Mouse (Mus musculus) heart, embryonic 11.5 days (tissue): ENCODE results near the gene Alg14. TPM values are rescaled to one million over a fixed set of nuclear protein-coding genes. Genes with fewer than 3 reads are reported as not detected.

ENCODE experiments used
- ATAC-seq: fragments of 200-750 bp; cut with Nextera tagmentation; replicated peaks from 2 replicates; pipeline ENCODE4 v1.8.0; 2017; ENCODE audit warnings: moderate library complexity; ENCODE audit not compliant: insufficient number of reproducible peaks, low FRiP score, low TSS enrichment
- H3K27ac ChIP-seq: fragments of 300-500 bp; sonication (generic); 2 replicates; pipeline ENCODE4 v1.5.1; 2014; ENCODE audit warnings: mild to moderate bottlenecking, low read depth, low read length
- H3K27me3 ChIP-seq: fragments of 300-500 bp; sonication (generic); 2 replicates; pipeline ENCODE4 v1.6.1; 2014; ENCODE audit warnings: mild to moderate bottlenecking, low read length, mixed read lengths; ENCODE audit not compliant: control insufficient read depth, insufficient read depth
- H3K36me3 ChIP-seq: fragments of 300-500 bp; sonication (generic); 2 replicates; pipeline ENCODE4 v1.6.1; 2014; ENCODE audit warnings: mild to moderate bottlenecking, low read length, moderate library complexity, mixed read lengths; ENCODE audit not compliant: control insufficient read depth, insufficient read depth
- H3K4me1 ChIP-seq: fragments of 300-500 bp; sonication (generic); 2 replicates; pipeline ENCODE4 v1.6.1; 2014; ENCODE audit warnings: low read length; ENCODE audit not compliant: control insufficient read depth, insufficient read depth
- H3K4me2 ChIP-seq: fragments of 300-500 bp; sonication (generic); 2 replicates; pipeline ENCODE4 v1.6.1; 2014; ENCODE audit warnings: mild to moderate bottlenecking, moderate library complexity
- H3K4me3 ChIP-seq: fragments of 300-500 bp; sonication (generic); 2 replicates; pipeline ENCODE4 v1.5.1; 2014; ENCODE audit warnings: low read depth, low read length
- H3K9ac ChIP-seq: fragments of 300-500 bp; sonication (generic); 2 replicates; pipeline ENCODE4 v1.6.1; 2014; ENCODE audit warnings: mild to moderate bottlenecking, low read depth, low read length, moderate library complexity
- H3K9me3 ChIP-seq: fragments of 300-500 bp; sonication (generic); replicated peaks from 2 replicates; pipeline ENCODE4 v1.6.1; 2016; ENCODE audit warnings: low read length; ENCODE audit not compliant: control insufficient read depth
- WGBS: fragments of 180-500 bp; shearing (Covaris S2); extraction: QIAGEN DNeasy Blood & Tissue Kit; methylation state at CpG from one replicate; pipeline ENCODE4 v1.1.7; 2014; ENCODE audit not compliant: insufficient replicate concordance; 5-methylcytosine and 5-hydroxymethylcytosine counted together
- polyA plus RNA-seq: library from polyadenylated mRNA; unstranded; fragments of >200 nt; fragmentation: Nextera tagmentation; extraction: Ambion mirVana; gene quantifications from 2 replicates; pipeline ENCODE4 v1.2.1, GENCODE M21; 2014

Alg14 gene
- polyA plus RNA-seq, 1 experiment from 2014 or later = 38.2 TPM

DNA sequence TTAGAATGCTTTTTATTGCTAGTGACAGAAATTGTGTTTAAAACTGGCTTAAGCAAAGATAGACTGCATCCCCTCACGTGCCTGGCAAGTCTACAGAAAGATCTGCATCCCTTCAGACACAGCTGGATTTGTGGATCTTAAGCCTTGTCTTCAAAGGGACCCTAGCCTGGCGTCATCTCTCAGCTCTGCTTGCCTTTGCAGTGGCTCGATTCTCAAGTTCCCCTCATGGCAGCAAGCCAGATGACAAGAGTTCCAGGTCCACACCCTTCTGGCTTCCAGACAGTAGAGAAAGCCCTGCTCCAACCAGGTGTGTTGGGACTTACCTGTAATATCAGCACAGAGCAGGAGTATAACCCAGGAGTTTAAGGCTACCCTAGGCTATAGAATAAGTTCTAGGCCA, 65.5 kb downstream of the Alg14 start:
- Histone ChIP-seq H3K4me3 (no peak overlapping the region), H3K27ac (no peak overlapping the region), H3K9ac (no peak overlapping the region), H3K27me3 (no peaks in the 10 kb centered on the region), H3K4me1 (peaks cover 2% of the 10 kb centered on the region; the same call in 1 of the 2 replicates), H3K9me3 (no peaks in the 10 kb centered on the region), H3K4me2 (no peak overlapping the region), H3K36me3 (no peaks in the 10 kb centered on the region)
- ATAC-seq = no peak
- WGBS = 71% methylated on average over 3 of the region's 3 CpGs

DNA sequence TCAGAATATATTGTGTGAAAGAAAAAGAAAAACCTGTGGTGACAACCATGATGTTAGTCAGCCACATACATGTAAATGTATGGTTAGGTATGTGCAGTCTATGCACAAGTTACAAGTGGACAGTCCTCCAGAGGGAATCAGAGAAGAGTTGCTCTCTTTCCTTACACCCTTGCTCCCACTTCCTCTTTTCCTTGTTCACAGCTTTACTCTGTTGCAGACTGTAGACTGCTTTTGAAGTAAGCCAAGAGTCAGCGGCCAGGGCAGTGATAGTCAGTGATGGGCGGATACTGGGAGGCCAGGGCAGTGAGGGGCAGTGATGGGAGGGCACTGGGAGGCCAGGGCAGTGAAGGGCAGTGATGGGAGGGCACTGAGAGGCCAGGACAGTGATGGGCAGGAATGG, 66.7 kb downstream of the Alg14 start:
- 54% methylated on average over 2 of the region's 2 CpGs for WGBS
- ATAC-seq = no peak

GRCm38 (mm10) chr3:121358850-121359249, 67.3 kb downstream of the Alg14 start:
- ATAC-seq = no peak
- WGBS = 81% methylated on average over 6 of the region's 6 CpGs
- Histone ChIP-seq H3K4me1 (peaks cover 2% of the 10 kb centered on the region; the same call in 1 of the 2 replicates), H3K4me2 (no peak overlapping the region), H3K27me3 (no peaks in the 10 kb centered on the region), H3K4me3 (no peak overlapping the region), H3K27ac (no peak overlapping the region), H3K9ac (no peak overlapping the region), H3K9me3 (no peaks in the 10 kb centered on the region), H3K36me3 (no peaks in the 10 kb centered on the region)

More for the DNA sequence above, 66.7 kb downstream of the Alg14 start:
- Histone ChIP-seq H3K27ac (no peak overlapping the region), H3K4me1 (peaks cover 2% of the 10 kb centered on the region; the same call in 1 of the 2 replicates), H3K27me3 (no peaks in the 10 kb centered on the region), H3K9ac (no peak overlapping the region), H3K9me3 (no peaks in the 10 kb centered on the region), H3K36me3 (no peaks in the 10 kb centered on the region), H3K4me2 (no peak overlapping the region), H3K4me3 (no peak overlapping the region)

DNA sequence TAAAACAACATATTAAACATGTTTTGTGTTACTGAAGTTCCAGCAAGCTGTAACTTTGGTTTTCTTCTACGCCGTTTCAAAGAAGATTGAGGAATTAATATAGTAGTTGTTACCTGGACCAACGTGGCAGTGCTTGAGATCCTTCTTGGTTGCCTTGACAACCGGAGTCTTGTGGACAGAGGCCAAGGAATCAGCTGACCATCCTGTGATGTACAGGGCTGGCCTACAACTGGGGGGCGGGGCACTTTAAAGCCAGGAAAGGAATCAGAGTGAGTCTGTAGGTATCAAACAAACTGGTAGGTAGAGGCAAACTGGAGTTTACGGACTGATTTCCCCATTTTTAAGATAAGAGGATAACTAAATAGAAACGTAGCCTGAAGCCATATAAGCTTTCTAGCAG, 67.7 kb downstream of the Alg14 start:
- Histone ChIP-seq H3K36me3 (no peaks in the 10 kb centered on the region), H3K4me1 (peaks cover 3% of the 10 kb centered on the region; the same call in 1 of the 2 replicates), H3K9me3 (no peaks in the 10 kb centered on the region), H3K27me3 (no peaks in the 10 kb centered on the region), H3K4me2 (no peak overlapping the region), H3K27ac (no peak overlapping the region), H3K4me3 (no peak overlapping the region), H3K9ac (no peak overlapping the region)
- ATAC-seq = no peak
- 80% methylated on average over 7 of the region's 7 CpGs for WGBS

DNA sequence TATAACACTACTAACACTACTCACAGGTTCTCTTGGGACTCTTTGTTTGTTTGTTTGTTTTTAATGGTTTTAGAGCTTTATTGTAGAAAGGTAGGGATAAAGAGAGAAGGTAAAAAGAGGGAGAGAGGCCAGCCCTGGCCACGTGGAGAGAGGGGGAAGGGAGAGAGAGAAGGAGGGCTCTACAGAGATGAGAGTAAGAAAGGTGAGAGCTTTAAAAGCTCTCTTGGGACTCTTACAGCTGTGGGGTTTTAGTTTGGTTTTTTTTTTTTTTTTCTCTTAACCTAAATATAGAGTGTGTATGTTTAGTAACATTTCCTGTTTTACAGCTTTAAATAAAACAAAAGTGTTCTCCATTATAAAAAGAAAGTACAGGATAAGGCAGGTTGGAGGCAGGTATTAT, 70.4 kb downstream of the Alg14 start:
- peaks cover 4% of the 10 kb centered on the region; the same call in 1 of the 2 replicates for H3K4me1 ChIP-seq
- no peak for ATAC-seq
- 41% methylated on average over 1 of the region's 1 CpGs for WGBS

GRCm38 (mm10) chr3:121364388-121364787, 72.8 kb downstream of the Alg14 start:
- Histone ChIP-seq H3K27me3 (no peaks in the 10 kb centered on the region), H3K27ac (no peak overlapping the region), H3K9me3 (no peaks in the 10 kb centered on the region), H3K4me2 (no peak overlapping the region), H3K4me1 (peaks cover 2% of the 10 kb centered on the region; the same call in 1 of the 2 replicates), H3K36me3 (no peaks in the 10 kb centered on the region), H3K9ac (no peak overlapping the region), H3K4me3 (no peak overlapping the region)
- ATAC-seq = no peak
- WGBS = 60% methylated on average over 4 of the region's 4 CpGs

More for the DNA sequence above, 70.4 kb downstream of the Alg14 start:
- Histone ChIP-seq H3K9me3 (no peaks in the 10 kb centered on the region), H3K27me3 (no peaks in the 10 kb centered on the region), H3K4me3 (no peak overlapping the region), H3K4me2 (no peak overlapping the region), H3K36me3 (no peaks in the 10 kb centered on the region), H3K9ac (no peak overlapping the region), H3K27ac (no peak overlapping the region)

DNA sequence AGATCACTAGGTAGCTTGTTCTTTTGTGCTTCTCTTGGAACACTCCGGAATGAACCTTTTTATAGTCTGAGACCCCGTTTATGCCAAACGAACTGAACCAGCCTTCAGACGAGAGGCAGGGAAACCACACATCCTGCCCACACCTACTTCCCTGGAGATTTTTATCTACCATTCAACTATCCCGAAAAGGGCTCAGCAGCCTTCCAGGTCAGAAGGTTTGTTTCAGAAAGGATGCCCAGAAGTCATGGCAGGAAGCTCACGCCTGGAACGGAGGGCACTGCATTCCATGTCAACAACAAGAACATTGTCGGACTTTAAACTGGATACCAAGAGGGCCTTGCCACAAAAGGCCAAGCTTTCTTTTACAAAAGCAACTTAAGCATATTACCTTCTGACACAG, 73.6 kb downstream of the Alg14 start:
- H3K36me3 ChIP-seq = no peaks in the 10 kb centered on the region
- no peak overlapping the region for H3K9ac ChIP-seq
- peaks cover 2% of the 10 kb centered on the region; the same call in 1 of the 2 replicates for H3K4me1 ChIP-seq
- H3K27ac ChIP-seq = no peak overlapping the region
- 60% methylated on average over 8 of the region's 8 CpGs for WGBS
- no peak for ATAC-seq
- H3K9me3 ChIP-seq = no peaks in the 10 kb centered on the region
- H3K4me2 ChIP-seq = no peak overlapping the region
- no peak overlapping the region for H3K4me3 ChIP-seq
- H3K27me3 ChIP-seq = no peaks in the 10 kb centered on the region

DNA sequence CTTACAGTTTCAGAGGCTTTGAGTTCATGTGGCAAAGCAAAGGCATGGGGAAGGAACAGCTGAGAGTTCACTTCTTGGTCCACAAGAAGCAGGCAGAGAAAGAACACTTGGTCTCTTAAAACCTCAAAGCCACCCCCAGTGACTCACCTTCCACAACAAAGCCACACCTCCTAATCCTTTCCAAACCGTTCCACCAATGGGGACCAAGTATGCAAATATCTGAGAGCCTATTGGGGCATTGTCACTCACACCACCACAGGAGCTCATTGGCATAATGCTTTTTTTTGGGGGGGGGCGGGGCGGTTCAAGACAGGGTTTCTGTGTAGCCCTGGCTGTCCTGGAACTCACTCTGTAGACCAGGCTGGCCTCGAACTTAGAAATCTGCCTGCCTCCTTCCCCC, 77.0 kb downstream of the Alg14 start:
- WGBS = 78% methylated on average over 4 of the region's 4 CpGs
- Histone ChIP-seq H3K4me1 (peaks cover 5% of the 10 kb centered on the region; the same call in 1 of the 2 replicates), H3K4me3 (no peak overlapping the region), H3K27ac (no peak overlapping the region), H3K9me3 (no peaks in the 10 kb centered on the region), H3K36me3 (no peaks in the 10 kb centered on the region), H3K27me3 (no peaks in the 10 kb centered on the region), H3K4me2 (no peak overlapping the region), H3K9ac (no peak overlapping the region)
- no peak for ATAC-seq

- Histone ChIP-seq H3K4me2 (no peak overlapping the region), H3K27ac (no peak overlapping the region)
- ATAC-seq = 0 out of 2 replicates have a peak, but pooled peaks have one; percentile 58
These were observed 77.9 kb downstream of the Alg14 start for GRCm38 (mm10) chr3:121369517-121369916.

More at GRCm38 (mm10) chr3:121369517-121369916, 77.9 kb downstream of the Alg14 start:
- 70% methylated on average over 6 of the region's 6 CpGs for WGBS
- Histone ChIP-seq H3K4me3 (no peak overlapping the region), H3K4me1 (peaks cover 6% of the 10 kb centered on the region; the same call in 1 of the 2 replicates), H3K9me3 (no peaks in the 10 kb centered on the region), H3K9ac (no peak overlapping the region), H3K27me3 (no peaks in the 10 kb centered on the region), H3K36me3 (no peaks in the 10 kb centered on the region)
